Mouse (Mus musculus): ENCODE results near the gene Ap1m2. TPM values are rescaled to one million over a fixed set of nuclear protein-coding genes. Genes with fewer than 3 reads are reported as not detected.
"Not testable (repeated sequence)": the region's sequence is repeated elsewhere in the genome, so short reads cannot be mapped to it uniquely, and the experiment has no call there.

Ap1m2 gene
- polyA plus RNA-seq, 1 experiment from 2014 or later = 0.91 TPM

- peak within 1 kb of the TSS; percentile 87 for H3K9ac ChIP-seq (ENCODE audit: low read length)
- peak within 1 kb of the TSS; percentile 89 for H3K4me2 ChIP-seq (ENCODE audit: low read length)
- H3K36me3 ChIP-seq (ENCODE audit: control insufficient read depth, insufficient read depth, low read length) = peaks cover 31% of the 10 kb centered on the region
- H3K9me3 ChIP-seq (replicated peaks; ENCODE audit: control insufficient read depth, low read length) = no peaks in the 10 kb centered on the region
- peak within 1 kb of the TSS; percentile 88 for H3K4me3 ChIP-seq (ENCODE audit: low read depth, low read length)
- peaks cover 8% of the 10 kb centered on the region for H3K4me1 ChIP-seq (ENCODE audit: control insufficient read depth, insufficient read depth, low read length)
- H3K27me3 ChIP-seq (replicated peaks; ENCODE audit: control insufficient read depth, insufficient read depth, low read length) = 0 out of 2 replicates have a peak, but pooled peaks cover 3% of the 10 kb centered on the region
- H3K27ac ChIP-seq (ENCODE audit: low read depth, low read length) = peak within 1 kb of the TSS; percentile 61
- WGBS = 0% methylated on average over 45 of the region's 49 CpGs
- peak; percentile 99 for DNase-seq (ENCODE audit: low spot score)
- ATAC-seq = peak; percentile 99
Measured at GRCm38 (mm10) chr9:21265000-21265561, 47.1 kb downstream of the Ap1m2 start, which contains the start of gene Atg4d. Gene Atg4d, plus strand, starts transcription at chr9:21265293.

GRCm38 (mm10) chr9:21264272-21264999 is 47.7 kb downstream of the Ap1m2 start:
- no peak for DNase-seq (ENCODE audit: low spot score)
- no peak; the same call in none of the 2 replicates for ATAC-seq
- H3K4me2 ChIP-seq (ENCODE audit: low read length) = peak overlapping the region; percentile 89
- H3K36me3 ChIP-seq (ENCODE audit: control insufficient read depth, insufficient read depth, low read length) = peaks cover 26% of the 10 kb centered on the region
- no peaks in the 10 kb centered on the region for H3K9me3 ChIP-seq (replicated peaks; ENCODE audit: control insufficient read depth, low read length)
- 17% methylated on average over 17 of the region's 17 CpGs for WGBS
- peak overlapping the region; percentile 56; the same call in 1 of the 2 replicates for H3K27ac ChIP-seq (ENCODE audit: low read depth, low read length)
- H3K27me3 ChIP-seq (replicated peaks; ENCODE audit: control insufficient read depth, insufficient read depth, low read length) = 0 out of 2 replicates have a peak, but pooled peaks cover 3% of the 10 kb centered on the region
- peak overlapping the region; percentile 88 for H3K4me3 ChIP-seq (ENCODE audit: low read depth, low read length)
- H3K4me1 ChIP-seq (ENCODE audit: control insufficient read depth, insufficient read depth, low read length) = peaks cover 8% of the 10 kb centered on the region
- peak overlapping the region; percentile 58 for H3K9ac ChIP-seq (ENCODE audit: low read length)

- no peak for ATAC-seq
- 55% methylated on average over 2 of the region's 2 CpGs for WGBS
- H3K27ac ChIP-seq (ENCODE audit: low read depth, low read length) = no peak overlapping the region
Measured at GRCm38 (mm10) chr9:21261831-21262230, 50.3 kb downstream of the Ap1m2 start.

GRCm38 (mm10) chr9:21260491-21261040 is 51.6 kb downstream of the Ap1m2 start:
- Histone ChIP-seq H3K4me2 (ENCODE audit: low read length) (no peak overlapping the region), H3K36me3 (ENCODE audit: control insufficient read depth, insufficient read depth, low read length) (no peaks in the 10 kb centered on the region), H3K4me1 (ENCODE audit: control insufficient read depth, insufficient read depth, low read length) (no peaks in the 10 kb centered on the region; the same call in 1 of the 2 replicates), H3K4me3 (ENCODE audit: low read depth, low read length) (no peak overlapping the region), H3K9ac (ENCODE audit: low read length) (no peak overlapping the region), H3K27me3 (replicated peaks; ENCODE audit: control insufficient read depth, insufficient read depth, low read length) (0 out of 2 replicates have a peak, but pooled peaks cover 3% of the 10 kb centered on the region), H3K9me3 (replicated peaks; ENCODE audit: control insufficient read depth, low read length) (no peaks in the 10 kb centered on the region), H3K27ac (ENCODE audit: low read depth, low read length) (no peak overlapping the region)
- DNase-seq (ENCODE audit: low spot score) = no peak
- ATAC-seq = no peak
- 81% methylated on average over 6 of the region's 6 CpGs for WGBS

More at GRCm38 (mm10) chr9:21261831-21262230, 50.3 kb downstream of the Ap1m2 start:
- no peak for DNase-seq (ENCODE audit: low spot score)
- H3K36me3 ChIP-seq (ENCODE audit: control insufficient read depth, insufficient read depth, low read length) = peaks cover 3% of the 10 kb centered on the region; the same call in 1 of the 2 replicates
- H3K4me3 ChIP-seq (ENCODE audit: low read depth, low read length) = no peak overlapping the region
- H3K9ac ChIP-seq (ENCODE audit: low read length) = no peak overlapping the region
- H3K4me2 ChIP-seq (ENCODE audit: low read length) = no peak overlapping the region
- H3K9me3 ChIP-seq (replicated peaks; ENCODE audit: control insufficient read depth, low read length) = no peaks in the 10 kb centered on the region
- H3K27me3 ChIP-seq (replicated peaks; ENCODE audit: control insufficient read depth, insufficient read depth, low read length) = 0 out of 2 replicates have a peak, but pooled peaks cover 3% of the 10 kb centered on the region
- peaks cover 8% of the 10 kb centered on the region for H3K4me1 ChIP-seq (ENCODE audit: control insufficient read depth, insufficient read depth, low read length)

- not testable (repeated sequence) for H3K9me3 ChIP-seq (replicated peaks; ENCODE audit: control insufficient read depth, low read length); H3K36me3 ChIP-seq (ENCODE audit: control insufficient read depth, insufficient read depth, low read length); ATAC-seq; H3K4me1 ChIP-seq (ENCODE audit: control insufficient read depth, insufficient read depth, low read length); H3K4me3 ChIP-seq (ENCODE audit: low read depth, low read length); H3K4me2 ChIP-seq (ENCODE audit: low read length); H3K9ac ChIP-seq (ENCODE audit: low read length); DNase-seq (ENCODE audit: low spot score); H3K27ac ChIP-seq (ENCODE audit: low read depth, low read length); H3K27me3 ChIP-seq (replicated peaks; ENCODE audit: control insufficient read depth, insufficient read depth, low read length)
- WGBS = 86% methylated on average over 4 of the region's 4 CpGs
Measured at GRCm38 (mm10) chr9:21256349-21256748, 55.8 kb downstream of the Ap1m2 start.

- Histone ChIP-seq H3K9ac (ENCODE audit: low read length) (no peak overlapping the region), H3K4me2 (ENCODE audit: low read length) (no peak overlapping the region), H3K4me3 (ENCODE audit: low read depth, low read length) (no peak overlapping the region), H3K4me1 (ENCODE audit: control insufficient read depth, insufficient read depth, low read length) (no peaks in the 10 kb centered on the region), H3K9me3 (replicated peaks; ENCODE audit: control insufficient read depth, low read length) (no peaks in the 10 kb centered on the region), H3K27me3 (replicated peaks; ENCODE audit: control insufficient read depth, insufficient read depth, low read length) (peaks cover 13% of the 10 kb centered on the region), H3K27ac (ENCODE audit: low read depth, low read length) (no peak overlapping the region), H3K36me3 (ENCODE audit: control insufficient read depth, insufficient read depth, low read length) (no peaks in the 10 kb centered on the region)
- DNase-seq (ENCODE audit: low spot score) (no peak), ATAC-seq (no peak)
Measured at GRCm38 (mm10) chr9:21254690-21255089, 57.4 kb downstream of the Ap1m2 start.

- Histone ChIP-seq H3K27ac (ENCODE audit: low read depth, low read length) (no peak overlapping the region), H3K27me3 (replicated peaks; ENCODE audit: control insufficient read depth, insufficient read depth, low read length) (peaks cover 37% of the 10 kb centered on the region), H3K4me1 (ENCODE audit: control insufficient read depth, insufficient read depth, low read length) (no peaks in the 10 kb centered on the region), H3K9me3 (replicated peaks; ENCODE audit: control insufficient read depth, low read length) (no peaks in the 10 kb centered on the region), H3K9ac (ENCODE audit: low read length) (no peak overlapping the region), H3K36me3 (ENCODE audit: control insufficient read depth, insufficient read depth, low read length) (no peaks in the 10 kb centered on the region), H3K4me3 (ENCODE audit: low read depth, low read length) (no peak overlapping the region), H3K4me2 (ENCODE audit: low read length) (no peak overlapping the region)
- no peak for ATAC-seq
- WGBS = 75% methylated on average over 13 of the region's 13 CpGs
- no peak for DNase-seq (ENCODE audit: low spot score)
Measured at GRCm38 (mm10) chr9:21251116-21251735, 60.9 kb downstream of the Ap1m2 start.

- no peak overlapping the region for H3K9ac ChIP-seq (ENCODE audit: low read length)
- no peaks in the 10 kb centered on the region for H3K4me1 ChIP-seq (ENCODE audit: control insufficient read depth, insufficient read depth, low read length)
- DNase-seq (ENCODE audit: low spot score) = no peak
- no peaks in the 10 kb centered on the region for H3K9me3 ChIP-seq (replicated peaks; ENCODE audit: control insufficient read depth, low read length)
- 50% methylated on average over 2 of the region's 2 CpGs for WGBS
- no peak overlapping the region for H3K4me3 ChIP-seq (ENCODE audit: low read depth, low read length)
- H3K4me2 ChIP-seq (ENCODE audit: low read length) = no peak overlapping the region
- no peaks in the 10 kb centered on the region for H3K36me3 ChIP-seq (ENCODE audit: control insufficient read depth, insufficient read depth, low read length)
- ATAC-seq = no peak
- H3K27me3 ChIP-seq (replicated peaks; ENCODE audit: control insufficient read depth, insufficient read depth, low read length) = peaks cover 44% of the 10 kb centered on the region
- no peak overlapping the region for H3K27ac ChIP-seq (ENCODE audit: low read depth, low read length)
Measured at GRCm38 (mm10) chr9:21250509-21250908, 61.6 kb downstream of the Ap1m2 start.

Measured in forebrain, embryonic 14.5 days (tissue).